Mouse (Mus musculus): ENCODE results near the gene Ppp2ca.
"Not testable (repeated sequence)": the region's sequence is repeated elsewhere in the genome, so short reads cannot be mapped to it uniquely, and the experiment has no call there.

The Ppp2ca gene

DNA sequence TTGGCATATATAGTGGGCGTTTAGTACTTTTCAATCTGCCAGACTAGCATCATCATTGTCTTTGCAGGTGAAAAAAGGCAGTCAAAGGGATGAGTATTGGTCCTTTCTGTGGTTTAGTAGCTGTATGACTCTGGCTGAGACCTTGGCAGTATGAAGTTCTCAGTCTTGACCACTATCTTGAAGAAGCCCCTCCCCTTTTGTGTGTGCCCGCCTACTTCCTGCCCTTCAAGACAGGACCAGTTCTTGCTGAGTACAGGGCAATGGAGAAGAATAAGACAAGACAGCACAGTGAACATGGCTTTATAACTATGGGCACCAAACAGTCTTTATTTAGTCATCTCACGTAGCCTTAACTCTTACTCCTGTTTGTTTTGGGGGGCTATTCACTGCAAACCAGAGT, 1.5 kb upstream of the Ppp2ca start:
- DNase-seq (ENCODE audit: low spot score): no peak

DNA sequence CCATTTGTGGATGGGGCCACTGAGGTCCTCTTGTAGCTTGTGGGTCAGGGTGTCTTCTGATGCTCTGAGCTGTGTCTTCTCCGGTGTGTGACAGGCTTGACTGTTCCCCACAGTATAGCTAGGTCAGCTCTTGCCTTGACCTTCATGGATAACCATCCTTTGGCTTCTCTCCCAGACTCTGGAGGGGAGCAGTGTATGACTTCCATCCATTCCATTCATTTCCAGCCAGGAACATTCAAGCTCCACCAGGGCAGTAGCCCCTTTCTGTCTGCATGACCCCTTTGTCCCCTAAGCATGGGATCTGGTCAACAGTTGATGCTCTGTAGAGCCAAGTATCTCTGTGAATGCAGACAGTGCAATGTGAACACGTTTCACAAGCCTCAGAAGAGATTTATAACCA, 885 bp upstream of the Ppp2ca start:
- DNase-seq (ENCODE audit: low spot score): no peak

DNA sequence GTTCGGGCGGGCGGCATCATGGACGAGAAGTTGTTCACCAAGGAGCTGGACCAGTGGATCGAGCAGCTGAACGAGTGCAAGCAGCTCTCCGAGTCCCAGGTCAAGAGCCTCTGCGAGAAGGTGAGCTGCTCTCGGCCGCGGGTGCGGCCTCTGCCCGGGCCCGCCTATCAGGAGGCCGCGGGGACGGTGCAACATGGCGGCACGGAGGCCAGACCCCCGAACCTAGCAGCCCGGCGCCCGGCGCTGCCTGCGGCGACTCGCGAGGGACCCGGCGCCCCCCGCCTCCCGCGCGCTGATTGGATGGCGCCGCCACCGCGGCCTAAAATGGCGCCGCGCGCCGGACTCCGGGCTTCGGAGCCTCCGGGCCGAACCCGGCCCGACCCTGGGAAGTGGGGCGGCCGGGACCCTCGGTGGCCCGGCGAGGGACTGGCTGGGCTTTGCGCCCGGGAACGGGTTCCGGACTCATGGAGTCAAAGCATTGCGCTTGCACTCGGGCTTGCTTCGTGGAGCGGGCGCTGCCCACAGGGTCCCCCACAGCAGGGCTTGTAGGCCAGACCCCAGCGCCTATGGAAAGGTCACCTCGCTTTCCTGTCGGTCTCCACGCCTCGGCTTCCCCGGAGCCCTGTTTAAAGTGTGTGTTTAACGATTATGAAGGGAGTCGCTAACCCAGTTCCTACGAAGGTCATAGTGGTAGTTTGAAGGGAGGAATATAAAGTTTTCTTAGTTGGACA, 715 bp downstream of the Ppp2ca start:
- peak; percentile 90 for DNase-seq (ENCODE audit: low spot score)

DNA sequence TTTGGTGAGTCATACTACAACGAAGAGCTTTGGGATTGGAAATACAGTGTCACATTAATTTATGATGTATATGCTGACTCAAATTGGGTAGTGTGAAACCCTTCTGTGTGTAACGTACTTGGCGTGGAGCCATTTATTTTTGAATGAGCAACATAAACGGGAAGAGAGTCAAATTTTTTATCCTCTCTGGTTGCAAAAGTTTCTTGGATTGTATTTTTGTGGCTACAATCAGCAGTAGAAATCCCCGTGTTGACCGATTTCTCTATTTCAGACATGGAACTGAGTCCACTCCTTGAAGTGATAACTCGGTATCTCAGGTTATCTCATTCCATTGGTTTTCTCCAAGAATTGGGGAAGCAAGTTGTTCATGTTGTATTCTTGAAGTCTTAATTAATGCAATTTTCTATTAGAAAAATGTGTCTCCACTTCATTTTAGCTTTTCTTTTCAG, 1.3 kb downstream of the Ppp2ca start:
- peak; percentile 74 for DNase-seq (ENCODE audit: low spot score)

DNA sequence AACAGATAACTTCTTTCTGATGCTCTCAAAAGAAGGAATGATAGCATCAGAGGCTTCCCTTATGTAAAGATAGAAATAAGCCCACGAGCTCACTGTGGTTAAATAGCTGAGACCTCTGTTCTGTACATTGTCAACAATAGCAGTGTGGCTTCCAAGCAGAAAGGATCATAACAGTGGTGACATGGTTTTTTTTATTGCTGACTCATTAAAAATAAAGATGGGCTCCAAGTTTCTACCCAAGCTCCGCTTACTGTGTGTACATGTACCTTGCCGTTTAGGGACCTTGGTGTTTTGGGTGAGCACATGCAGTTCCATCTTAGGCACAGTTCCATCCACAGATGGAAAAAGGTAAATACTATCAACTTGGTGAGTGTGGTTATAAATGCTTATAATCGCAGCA, 4.5 kb downstream of the Ppp2ca start:
- no peak for DNase-seq (ENCODE audit: low spot score)

DNA sequence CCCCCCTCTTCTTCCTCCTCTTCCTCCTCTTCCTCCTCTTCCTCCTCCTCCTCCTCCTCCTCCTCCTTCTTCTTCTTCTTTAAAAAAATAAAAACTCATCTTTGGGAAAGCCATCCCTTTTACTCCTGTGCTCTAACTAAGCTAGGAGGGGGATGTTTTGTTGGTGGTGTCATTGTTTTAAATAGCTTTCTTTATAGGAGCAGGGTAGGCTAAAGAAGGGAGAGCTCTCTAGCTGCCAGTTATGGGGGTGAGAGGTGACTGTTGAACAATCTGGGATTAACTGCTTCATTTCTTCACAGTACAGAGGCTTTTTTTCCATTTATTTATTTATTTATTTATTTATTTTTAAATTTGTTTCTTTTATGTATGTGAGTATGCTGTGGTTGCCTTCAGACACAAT, 7.0 kb downstream of the Ppp2ca start:
- no peak for DNase-seq (ENCODE audit: low spot score)

DNA sequence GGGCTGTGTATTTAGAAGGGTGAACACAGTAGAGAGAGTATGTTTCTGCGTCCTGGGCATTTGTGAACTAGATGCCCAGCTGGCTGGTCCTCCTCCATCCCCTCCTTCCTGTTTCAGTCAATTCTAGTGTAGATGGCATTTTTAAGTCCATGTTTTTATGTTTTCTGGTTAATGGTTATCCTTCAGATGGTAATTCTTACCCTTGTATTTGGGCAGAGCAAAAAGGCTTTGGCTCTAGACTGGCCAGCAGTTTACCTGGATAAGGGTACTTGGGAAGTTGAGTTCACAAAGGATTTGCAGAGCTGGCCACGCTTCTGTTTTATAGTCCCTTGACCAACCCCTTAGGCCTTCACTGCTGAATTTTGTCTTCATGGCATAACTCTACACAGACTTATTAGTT, 7.6 kb downstream of the Ppp2ca start:
- DNase-seq (ENCODE audit: low spot score): no peak

DNA sequence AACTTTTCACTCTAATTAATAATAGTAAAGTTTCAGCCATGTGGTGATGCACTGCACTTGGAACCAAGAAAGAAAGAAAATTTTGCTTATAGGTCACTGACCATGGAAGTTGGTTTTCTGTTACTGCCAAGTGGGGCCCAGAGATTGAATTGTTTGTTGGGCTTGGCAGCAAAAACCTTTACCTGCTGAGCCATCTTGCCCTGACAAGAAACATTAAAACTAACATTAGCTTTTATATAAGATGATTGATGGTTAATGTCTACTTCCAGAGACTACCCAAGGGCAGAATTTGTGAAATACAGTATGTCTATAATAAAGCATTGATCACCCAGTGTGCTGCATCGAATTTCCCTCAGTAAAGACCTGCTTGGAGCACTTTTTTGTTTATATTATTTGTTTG, 8.0 kb downstream of the Ppp2ca start:
- DNase-seq (ENCODE audit: low spot score): no peak

DNA sequence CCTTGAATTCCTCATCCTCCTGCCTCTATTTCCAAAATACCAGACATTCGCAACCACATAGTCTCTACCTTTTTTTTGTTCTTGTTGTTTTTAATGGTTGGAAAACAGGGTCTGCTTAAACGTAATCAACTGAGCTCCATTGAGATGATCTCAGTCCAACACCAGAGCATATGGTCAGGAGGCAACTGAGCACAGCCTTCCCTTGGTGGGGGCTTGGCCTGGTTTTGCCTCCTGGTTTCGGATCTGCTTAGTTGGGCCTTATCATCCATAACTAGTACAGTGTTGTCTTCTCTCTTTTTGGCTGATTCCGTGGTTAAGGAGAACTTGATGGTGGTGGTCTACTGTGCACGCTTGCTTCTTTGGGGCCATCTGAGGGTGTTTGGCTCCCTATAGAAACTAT, 10.3 kb downstream of the Ppp2ca start:
- DNase-seq (ENCODE audit: low spot score): no peak

DNA sequence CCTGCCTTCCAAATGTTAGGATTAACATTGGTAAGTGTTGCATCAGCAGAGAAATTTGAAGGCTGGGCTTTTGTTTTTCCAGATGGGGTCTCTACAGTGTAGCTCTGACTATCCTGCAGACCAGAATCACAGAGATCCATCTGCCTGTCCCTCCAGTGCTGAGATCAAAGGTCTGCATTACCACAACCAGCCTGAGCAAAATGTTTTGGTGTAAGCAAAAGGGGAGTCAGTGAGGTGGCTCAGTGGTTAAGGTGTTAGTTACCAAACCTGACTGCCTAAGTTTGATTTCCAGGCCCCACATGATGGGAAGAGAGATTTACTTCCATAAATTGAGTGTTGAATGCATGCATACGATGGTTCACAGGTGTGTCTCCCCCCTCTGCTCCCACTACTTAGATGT, 10.9 kb downstream of the Ppp2ca start:
- no peak for DNase-seq (ENCODE audit: low spot score)

DNA sequence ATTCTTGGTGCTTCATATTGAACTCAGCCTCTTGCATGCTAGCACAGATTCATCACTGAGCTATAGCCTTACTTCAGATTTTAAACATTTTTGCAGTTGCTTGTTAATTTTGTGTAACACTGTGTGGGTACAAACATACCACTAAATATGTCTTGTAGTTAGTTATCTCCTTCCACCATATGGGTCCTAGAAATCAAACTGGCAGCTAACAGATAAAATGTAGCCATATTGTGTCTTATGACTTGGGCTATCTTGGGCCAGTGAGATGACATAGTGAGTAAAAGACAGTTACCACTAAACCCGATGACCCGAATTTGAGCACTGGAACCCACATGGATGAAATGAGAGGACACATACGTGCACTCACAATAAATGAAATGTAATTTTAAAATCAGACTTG, 17.0 kb downstream of the Ppp2ca start:
- no peak for DNase-seq (ENCODE audit: low spot score)

DNA sequence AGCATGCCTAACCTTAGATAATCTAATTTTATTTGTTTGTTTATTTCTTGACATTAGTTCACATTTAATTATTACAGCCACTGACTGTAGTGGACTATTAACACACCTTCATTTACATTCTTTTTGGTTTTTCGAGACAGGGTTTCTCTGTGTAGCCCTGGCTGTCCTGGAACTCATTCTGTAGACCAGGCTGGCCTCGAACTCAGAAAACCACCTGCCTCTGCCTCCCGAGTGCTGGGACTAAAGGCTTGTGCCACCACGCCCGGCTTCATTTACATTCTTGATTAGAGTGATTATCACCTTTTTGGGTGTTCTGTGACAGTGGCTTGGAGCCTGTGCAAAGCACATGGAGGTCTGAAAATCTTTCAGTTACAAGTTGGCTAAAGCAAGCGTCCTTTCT, 17.6 kb downstream of the Ppp2ca start:
- DNase-seq (ENCODE audit: low spot score): not testable (repeated sequence)

DNA sequence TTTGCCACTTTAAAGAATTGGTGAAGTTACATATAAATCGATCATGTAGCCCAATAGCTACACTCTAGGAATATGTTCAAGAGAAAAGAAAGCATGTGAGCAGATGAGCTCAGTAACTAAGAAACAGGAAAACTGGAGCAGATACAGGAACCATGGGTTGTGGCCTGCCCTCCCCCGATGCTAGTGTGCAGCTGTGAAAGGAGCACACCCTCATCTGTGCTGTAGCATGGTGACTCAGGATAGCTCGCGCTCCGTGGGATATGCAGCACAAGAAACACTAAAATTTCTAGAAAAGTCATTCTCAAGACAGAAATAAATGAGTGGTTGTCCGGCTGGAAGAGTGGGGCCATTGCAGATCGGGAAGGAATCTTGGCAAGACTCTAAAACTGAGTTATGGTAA, 18.7 kb downstream of the Ppp2ca start:
- DNase-seq (ENCODE audit: low spot score): no peak

DNA sequence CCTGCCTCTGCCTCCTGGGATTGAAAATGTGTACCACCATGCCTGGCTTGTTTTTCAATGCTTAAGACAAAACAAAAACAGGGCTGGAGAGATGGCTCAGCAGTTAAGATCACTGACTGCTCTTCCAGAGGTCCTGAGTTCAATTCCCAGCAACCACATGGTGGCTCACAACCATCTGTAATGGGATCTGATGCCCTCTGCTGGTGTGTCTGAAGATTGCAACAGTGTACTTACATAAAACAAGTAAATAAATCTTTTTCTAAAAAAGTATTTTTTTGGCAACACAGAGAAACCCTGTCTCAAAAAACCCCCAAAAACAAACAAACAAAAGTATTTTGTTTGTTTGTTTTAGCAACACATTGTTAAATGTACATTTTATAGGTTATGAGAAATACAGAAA, 21.9 kb downstream of the Ppp2ca start:
- not testable (repeated sequence) for DNase-seq (ENCODE audit: low spot score)

DNA sequence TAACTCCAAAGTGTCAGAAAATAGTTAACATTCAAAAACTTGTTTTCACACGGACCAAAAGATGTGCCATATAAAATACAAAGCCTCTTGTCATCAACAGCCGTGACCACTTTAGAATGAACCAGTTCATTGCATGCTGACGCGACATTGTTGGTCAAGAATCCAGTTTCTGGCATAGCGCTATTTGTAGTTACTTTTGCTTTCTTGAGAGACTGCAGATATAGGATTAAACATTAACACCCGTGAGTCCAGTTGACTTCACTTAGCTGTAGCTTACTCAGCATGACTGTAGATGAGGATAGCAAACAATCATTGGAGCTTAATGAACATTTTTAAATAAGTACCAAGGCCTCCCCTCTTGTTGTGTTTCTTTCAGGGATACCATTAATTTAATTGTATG, 23.6 kb downstream of the Ppp2ca start:
- no peak for DNase-seq (ENCODE audit: low spot score)

DNA sequence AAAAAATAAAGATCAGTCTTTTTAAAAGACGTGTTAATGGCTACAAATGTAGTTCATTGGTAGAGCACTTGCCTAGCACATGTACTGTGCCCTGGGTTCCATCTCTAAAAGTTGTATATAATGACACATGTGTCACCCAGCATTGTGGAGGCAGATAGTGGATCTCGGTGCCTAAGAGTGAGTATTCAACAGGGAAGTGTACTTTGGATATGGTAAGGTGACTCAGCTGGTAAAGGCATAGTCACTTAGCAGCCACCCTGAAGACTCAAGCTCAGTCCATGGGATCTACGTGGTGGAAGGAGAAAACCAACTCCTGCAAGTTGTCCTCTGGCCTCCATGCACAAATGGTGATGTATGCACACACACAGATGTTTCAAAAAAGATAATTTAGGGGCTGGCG, 26.0 kb downstream of the Ppp2ca start:
- no peak for DNase-seq (ENCODE audit: low spot score)

DNA sequence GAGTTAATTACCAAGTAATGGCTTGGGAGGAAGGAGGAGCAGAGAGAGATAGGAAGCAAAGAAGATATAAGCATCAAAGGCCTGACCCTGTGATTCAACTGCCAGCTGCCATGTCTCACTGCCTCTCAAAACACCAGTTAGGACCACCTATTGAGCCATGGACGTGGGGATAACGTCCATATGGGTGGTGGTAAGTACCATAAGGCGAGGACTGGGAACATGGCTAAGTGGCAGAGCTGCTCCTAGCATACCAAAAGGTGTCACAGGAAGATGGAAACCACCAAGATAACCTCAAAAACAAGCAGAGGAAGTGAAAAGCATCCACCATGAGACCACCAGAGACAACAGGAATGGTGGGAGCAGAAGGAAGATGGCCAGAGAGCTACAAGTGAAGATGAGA, 28.7 kb downstream of the Ppp2ca start:
- DNase-seq (ENCODE audit: low spot score): no peak

DNA sequence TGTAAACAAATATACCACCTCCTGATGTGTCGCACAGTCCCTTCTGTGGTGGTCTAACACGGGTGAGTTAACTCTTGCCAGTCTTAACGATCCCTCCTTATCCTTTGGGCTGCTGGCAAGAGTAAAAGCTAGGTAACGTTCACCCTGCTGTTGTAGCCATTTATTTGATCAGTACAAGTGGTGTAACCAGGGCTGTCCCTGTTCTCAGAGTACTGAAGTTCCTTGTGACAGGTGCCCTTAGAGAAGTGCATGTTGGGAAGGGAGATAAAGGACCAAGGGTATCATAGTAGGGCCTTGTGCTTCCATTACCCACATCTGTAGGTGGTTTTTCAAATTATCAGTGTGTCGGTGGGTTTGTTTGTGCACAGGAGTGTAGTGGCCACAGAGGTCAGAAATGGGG, 29.3 kb downstream of the Ppp2ca start:
- DNase-seq (ENCODE audit: low spot score): no peak

DNA sequence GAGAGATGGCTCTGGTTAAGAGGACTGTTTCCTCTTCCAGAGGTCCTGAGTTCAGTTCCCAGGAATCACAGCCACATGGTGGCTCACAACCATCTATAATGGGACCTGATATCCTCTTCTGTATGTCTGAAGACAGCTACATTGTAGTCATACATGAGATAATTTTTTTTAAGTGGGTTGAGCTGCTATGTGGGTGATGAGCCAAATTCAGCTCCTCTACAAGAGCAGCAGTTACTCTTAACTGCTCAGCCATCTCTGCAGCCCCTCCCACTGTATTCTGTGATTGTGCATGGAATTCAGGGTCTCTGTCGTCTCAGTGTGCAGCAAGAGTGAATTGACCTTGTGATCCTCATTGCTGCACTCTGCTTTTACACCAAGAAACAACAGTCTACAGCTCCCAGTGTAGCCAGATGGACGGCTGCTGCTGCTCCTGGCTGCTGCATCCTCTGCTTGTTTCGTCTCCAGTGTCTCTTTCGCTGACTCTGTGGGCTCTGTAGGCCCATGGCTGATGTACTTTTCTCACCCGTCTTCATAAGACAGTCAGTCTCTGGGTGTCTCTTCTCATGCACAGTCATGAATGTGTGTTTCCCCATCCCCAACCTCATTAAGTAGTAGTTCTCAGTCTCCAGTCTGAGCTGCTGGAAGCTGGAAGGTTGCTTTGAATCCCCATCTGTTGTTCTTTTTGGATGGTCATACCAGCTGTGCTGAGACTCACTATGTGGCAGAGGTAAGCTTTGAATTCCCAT, 30.0 kb downstream of the Ppp2ca start:
- no peak for DNase-seq (ENCODE audit: low spot score)

DNA sequence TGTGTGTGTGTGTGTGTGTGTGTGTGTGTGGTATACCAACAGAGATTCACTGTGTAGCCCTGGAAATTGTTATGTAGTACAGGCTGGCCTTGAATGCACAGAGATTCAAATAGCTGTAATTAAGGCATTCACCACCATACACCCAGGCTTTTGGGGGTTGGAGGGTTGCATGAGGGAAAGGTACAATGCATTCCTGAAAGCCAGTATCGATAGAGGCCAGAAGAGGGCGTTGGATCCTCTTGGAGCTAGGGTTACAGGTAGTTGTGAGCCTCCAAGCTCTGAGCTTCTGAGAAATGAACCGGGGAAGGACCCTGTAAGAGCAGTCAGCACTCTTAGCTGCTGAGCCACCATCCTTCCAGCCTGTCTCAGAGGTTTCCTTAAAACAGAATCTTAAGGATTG, 30.7 kb downstream of the Ppp2ca start:
- DNase-seq (ENCODE audit: low spot score): no peak

DNA sequence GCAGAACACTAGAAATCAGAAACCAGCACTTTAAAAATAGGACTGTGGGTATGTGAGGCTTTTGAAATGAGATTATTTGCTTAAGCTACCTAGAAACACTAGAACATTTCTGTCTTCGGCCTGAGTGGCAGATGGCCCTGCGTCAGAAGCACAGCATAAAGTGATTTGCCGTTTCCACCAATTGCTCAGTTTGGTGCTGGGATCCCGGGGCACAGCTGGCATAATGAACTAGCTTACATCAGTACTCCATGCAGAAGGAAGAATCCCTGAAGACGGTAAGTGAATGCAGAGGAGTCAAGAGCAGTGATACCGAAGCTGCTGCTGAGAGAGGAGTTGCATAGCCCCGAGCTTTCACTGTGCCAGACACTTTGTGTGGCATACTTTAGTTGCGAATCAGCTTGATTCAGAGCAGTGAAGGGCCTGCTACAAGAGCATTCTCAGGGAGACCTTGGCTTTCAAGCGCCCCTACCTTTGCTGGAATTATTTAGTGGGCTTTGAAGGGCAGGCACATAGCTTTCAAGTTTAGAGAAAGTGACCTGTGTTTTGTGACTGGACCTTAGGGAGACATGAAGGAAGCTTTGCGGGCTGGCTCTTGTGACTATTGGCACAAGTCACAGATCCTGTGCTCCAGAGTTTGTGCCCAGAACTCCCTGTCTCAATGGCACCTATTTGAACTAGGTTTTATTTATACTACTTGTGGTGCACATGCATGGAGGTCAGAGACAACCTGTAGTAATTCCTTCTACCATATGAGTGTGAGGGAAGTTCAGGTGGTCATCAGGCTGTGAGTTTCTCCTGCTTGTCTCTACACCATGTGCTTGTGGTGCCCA, 31.4 kb downstream of the Ppp2ca start:
- DNase-seq (ENCODE audit: low spot score): no peak

DNA sequence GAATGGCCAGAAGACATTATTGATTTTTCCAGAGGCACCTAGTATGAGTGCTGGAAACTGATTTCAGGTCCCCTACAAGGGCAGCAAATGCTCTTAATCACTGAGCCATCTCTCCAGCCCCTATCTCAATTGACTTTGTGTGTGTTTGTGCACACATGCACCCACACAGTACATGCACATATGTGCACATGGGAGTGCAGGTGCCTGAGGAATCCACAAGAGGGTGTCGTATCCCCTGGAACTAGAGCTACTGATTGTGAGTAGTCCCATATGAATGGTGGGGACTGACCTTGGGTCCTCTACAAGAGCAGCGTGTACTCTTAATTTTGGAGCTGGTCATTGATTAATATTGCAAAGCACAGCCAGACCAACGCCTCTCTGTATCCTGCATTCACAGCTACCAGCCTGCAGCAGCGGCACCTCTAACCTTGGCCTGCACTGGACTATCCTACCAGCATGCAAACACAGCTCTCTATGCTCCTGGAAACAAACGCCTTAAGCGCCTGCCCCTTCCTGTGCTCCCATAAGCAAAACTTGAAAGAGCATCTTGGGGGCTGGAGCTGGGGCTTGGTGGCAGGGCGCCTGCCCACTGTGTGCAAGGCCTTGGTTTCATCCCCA, 32.1 kb downstream of the Ppp2ca start:
- no peak for DNase-seq (ENCODE audit: low spot score)
